32 mouse cellular contexts compared by ENCODE assay signal in the genomic region with DNA sequence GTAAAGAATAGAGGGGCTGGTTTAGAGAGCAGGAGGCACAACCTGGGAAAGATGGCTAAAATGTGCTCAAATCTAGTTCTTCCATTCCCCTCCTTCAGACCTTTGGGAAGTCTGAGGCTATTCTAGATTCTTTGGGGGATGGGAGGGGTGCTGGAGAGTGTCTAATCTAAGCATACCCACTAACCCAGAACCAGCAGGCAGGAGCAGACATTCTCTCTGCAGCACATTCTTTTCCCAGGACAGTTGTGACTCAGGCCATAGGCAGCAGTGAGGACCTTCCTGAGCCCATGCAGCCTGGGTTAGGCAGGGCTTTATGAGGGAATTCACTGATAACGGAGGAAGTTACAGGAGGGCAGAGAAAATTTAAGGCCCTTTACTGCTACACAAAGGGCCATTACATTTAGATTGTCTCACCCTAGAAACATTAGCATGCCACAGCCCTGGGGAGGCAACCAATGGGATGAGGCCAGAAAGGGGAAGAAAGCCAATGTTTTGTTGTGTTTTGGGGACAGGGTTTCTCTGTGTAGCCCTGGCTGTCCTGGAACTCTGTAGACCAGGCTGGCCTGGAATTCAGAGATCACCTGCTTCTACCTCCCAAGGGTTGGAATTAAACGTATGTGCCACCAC. TPM values are rescaled to one million over a fixed set of nuclear protein-coding genes. Genes with fewer than 3 reads are reported as not detected.
DNase-seq lines count a peak whose midpoint lies in the region; ATAC-seq and TF ChIP-seq lines count a peak whose summit lies in the region.
"Had no signal": no experiment of that assay in that cellular context is flagged by ENCODE, and none has a peak within 500 bp of the region (broad histone marks: within the 10 kb centered on the region; RNA-seq: fewer than 3 reads in every experiment).

No protein-coding gene starts in this region.

- peak overlapping the region; percentile 22; the same call in 1 of the 2 replicates for H3K27ac ChIP-seq in heart, embryonic 10.5 days
- H3K27ac ChIP-seq in kidney, embryonic 15.5 days = peak overlapping the region; percentile 51; the same call in 1 of the 2 replicates
- peak overlapping the region; percentile 61 for H3K27ac ChIP-seq in embryonic fibroblast, embryonic 13.5 days (ENCODE audit: insufficient read depth, low read length)
- H3K27ac ChIP-seq: embryonic facial prominence, embryonic 12.5 days; gastrocnemius, adult 2 months; left cerebral cortex, adult 2 months; liver, embryonic 13.5 days; midbrain, embryonic 13.5 days; neural tube, embryonic 12.5 days had no signal

- peaks cover 29% of the 10 kb centered on the region for H3K36me3 ChIP-seq in heart, embryonic 10.5 days
- H3K36me3 ChIP-seq in kidney, embryonic 15.5 days = peaks cover 32% of the 10 kb centered on the region

- H3K9me3 ChIP-seq in heart, embryonic 10.5 days = no peaks in the 10 kb centered on the region
- H3K9me3 ChIP-seq in kidney, embryonic 15.5 days (replicated peaks) = no peaks in the 10 kb centered on the region
- H3K9me3 ChIP-seq: embryonic facial prominence, embryonic 12.5 days; liver, embryonic 13.5 days; megakaryocyte, embryonic 14.5 days; midbrain, embryonic 13.5 days; neural tube, embryonic 12.5 days had no signal

- no peak for ATAC-seq in kidney, embryonic 15.5 days (replicated peaks; ENCODE audit: low FRiP score)
- ATAC-seq: forebrain, embryonic 14.5 days; hindbrain, embryonic 16.5 days; intestine, embryonic 16.5 days; midbrain, embryonic 13.5 days had no signal

- no peak overlapping the region for H3K9ac ChIP-seq in kidney, embryonic 15.5 days
- H3K9ac ChIP-seq: embryonic facial prominence, embryonic 12.5 days; liver, embryonic 13.5 days; lung, embryonic 14.5 days; midbrain, embryonic 13.5 days; neural tube, embryonic 12.5 days had no signal

- WGBS in heart, embryonic 10.5 days = 42% methylated on average over 2 of the region's 2 CpGs
- WGBS in kidney, embryonic 15.5 days = 58% methylated on average over 2 of the region's 2 CpGs
- 82% methylated on average over 2 of the region's 2 CpGs for WGBS in lung, adult 2 months

- TF ChIP-seq POLR2A in embryonic fibroblast, embryonic 13.5 days (IDR thresholded peaks at IDR 0.05; ENCODE audit: low read depth, low read length) = no peak
- no peak for TF ChIP-seq POLR2A in lung, adult 2 months (IDR thresholded peaks at IDR 0.05; ENCODE audit: borderline replicate concordance, extremely low read depth, low read depth, low read length)

- peaks cover 45% of the 10 kb centered on the region for H3K4me1 ChIP-seq in heart, embryonic 10.5 days
- peaks cover 45% of the 10 kb centered on the region for H3K4me1 ChIP-seq in kidney, embryonic 15.5 days
- peaks cover 13% of the 10 kb centered on the region for H3K4me1 ChIP-seq in embryonic fibroblast, embryonic 13.5 days (ENCODE audit: control insufficient read depth, insufficient read depth, low read length)
- peaks cover 3% of the 10 kb centered on the region; the same call in 1 of the 2 replicates for H3K4me1 ChIP-seq in lung, adult 2 months (ENCODE audit: control insufficient read depth, insufficient read depth, low read length)

- peaks cover 1% of the 10 kb centered on the region; the same call in 1 of the 2 replicates for H3K27me3 ChIP-seq in heart, embryonic 10.5 days (ENCODE audit: insufficient read depth, poor library complexity, severe bottlenecking)
- H3K27me3 ChIP-seq in kidney, embryonic 15.5 days = no peaks in the 10 kb centered on the region
- H3K27me3 ChIP-seq: embryonic facial prominence, embryonic 12.5 days; liver, embryonic 13.5 days; midbrain, embryonic 13.5 days; neural tube, embryonic 12.5 days had no signal

- no peak for TF ChIP-seq CTCF in embryonic fibroblast, embryonic 13.5 days (IDR thresholded peaks at IDR 0.05; ENCODE audit: borderline replicate concordance, insufficient read depth, low read length)
- no peak for TF ChIP-seq CTCF in lung, adult 2 months (IDR thresholded peaks at IDR 0.05; ENCODE audit: insufficient read depth, low read length)

- no peak for DNase-seq in heart, embryonic 10.5 days (ENCODE audit: low spot score)
- DNase-seq in heart, adult 11 months = no peak
- no peak for DNase-seq in kidney, postnatal 14 days
- DNase-seq in NIH3T3 (ENCODE audit: low read depth) = peak; percentile 22
- DNase-seq in ovary, adult 18-20 months (ENCODE audit: low spot score) = no peak
- no peak for DNase-seq in lung, adult 2 months
- DNase-seq: cerebellum, adult 18-20 months; cerebellum, postnatal 14 days; gastrocnemius, adult 2 months; kidney, postnatal 4 days; layer of hippocampus, adult 9-11 months; liver, embryonic 13.5 days; lung, embryonic 14.5 days; lung, postnatal 36 days; retina, postnatal 1 day; right cerebral cortex, postnatal 25 days had no signal

- H3K4me2 ChIP-seq in kidney, embryonic 15.5 days = no peak overlapping the region
- H3K4me2 ChIP-seq: embryonic facial prominence, embryonic 12.5 days; lung, embryonic 14.5 days; midbrain, embryonic 13.5 days; neural tube, embryonic 12.5 days had no signal

- peak overlapping the region; percentile 8; the same call in 1 of the 2 replicates for H3K4me3 ChIP-seq in heart, embryonic 10.5 days
- no peak overlapping the region for H3K4me3 ChIP-seq in kidney, embryonic 15.5 days (replicated peaks)
- no peak overlapping the region for H3K4me3 ChIP-seq in embryonic fibroblast, embryonic 13.5 days (ENCODE audit: insufficient read depth, low read length)
- no peak overlapping the region for H3K4me3 ChIP-seq in lung, adult 2 months (replicated peaks; ENCODE audit: extremely low read depth, low read depth, low read length)
- H3K4me3 ChIP-seq: embryonic facial prominence, embryonic 12.5 days; erythroblast, embryonic 14.5 days; gastrocnemius, adult 2 months; left cerebral cortex, adult 2 months; liver, embryonic 13.5 days; midbrain, embryonic 13.5 days; neural tube, embryonic 12.5 days had no signal

RNA-seq across cellular contexts. Expression of a gene that starts 2.9 kb away (rescaled TPM):
- 8.6 and 27.2 TPM in 2 replicates for polyA plus RNA-seq in heart, embryonic 10.5 days (2016; fragmentation: Nextera tagmentation; extraction: Ambion mirVana)
- polyA plus RNA-seq in kidney, embryonic 15.5 days (2015; fragmentation: Nextera tagmentation; extraction: Ambion mirVana) = 24.0 and 24.3 TPM in 2 replicates
- polyA plus RNA-seq in embryonic fibroblast, embryonic 13.5 days (2011; ENCODE audit: insufficient read length, low read depth, missing spikeins) = not detected in 2 replicates
- polyA plus RNA-seq in lung, adult 2 months (2012; rRNA removed) = 1.8 and 22.2 TPM in 2 replicates
- polyA plus RNA-seq: forebrain, embryonic 14.5 days; frontal cortex, adult 2 months; gonadal fat pad, adult 2 months; hindbrain, embryonic 16.5 days; midbrain, embryonic 13.5 days; testis, adult 2 months had no signal

RNA-seq across cellular contexts. Expression of a gene that starts 26.1 kb away (rescaled TPM):
- polyA plus RNA-seq in heart, embryonic 10.5 days (2016; fragmentation: Nextera tagmentation; extraction: Ambion mirVana) = 62.9 and 72.4 TPM in 2 replicates
- 60.8 and 61.4 TPM in 2 replicates for polyA plus RNA-seq in kidney, embryonic 15.5 days (2015; fragmentation: Nextera tagmentation; extraction: Ambion mirVana)
- polyA plus RNA-seq in embryonic fibroblast, embryonic 13.5 days (2011; ENCODE audit: insufficient read length, low read depth, missing spikeins) = 192 and 194 TPM in 2 replicates
- 20.0 and 28.7 TPM in 2 replicates for polyA plus RNA-seq in lung, adult 2 months (2012; rRNA removed)

RNA-seq across cellular contexts. Expression of a gene that starts 27.5 kb away (rescaled TPM):
- polyA plus RNA-seq in heart, embryonic 10.5 days (2016; fragmentation: Nextera tagmentation; extraction: Ambion mirVana) = 6.9 and 7.7 TPM in 2 replicates
- 5.8 and 6.0 TPM in 2 replicates for polyA plus RNA-seq in kidney, embryonic 15.5 days (2015; fragmentation: Nextera tagmentation; extraction: Ambion mirVana)
- polyA plus RNA-seq in embryonic fibroblast, embryonic 13.5 days (2011; ENCODE audit: insufficient read length, low read depth, missing spikeins) = 7.8 and 8.5 TPM in 2 replicates
- 2.4 and 4.9 TPM in 2 replicates for polyA plus RNA-seq in lung, adult 2 months (2012; rRNA removed)

RNA-seq across cellular contexts. Expression of a gene that starts 33.2 kb away (rescaled TPM):
- polyA plus RNA-seq in heart, embryonic 10.5 days (2016; fragmentation: Nextera tagmentation; extraction: Ambion mirVana) = not detected in 2 replicates
- polyA plus RNA-seq in kidney, embryonic 15.5 days (2015; fragmentation: Nextera tagmentation; extraction: Ambion mirVana) = 71.2 and 75.0 TPM in 2 replicates
- polyA plus RNA-seq in embryonic fibroblast, embryonic 13.5 days (2011; ENCODE audit: insufficient read length, low read depth, missing spikeins) = not detected in 2 replicates
- 0.07 TPM in 1 of 2 replicates, not detected in the other for polyA plus RNA-seq in lung, adult 2 months (2012; rRNA removed)
- polyA plus RNA-seq: erythroblast, embryonic 14.5 days; heart, embryonic 14.5 days; liver, embryonic 13.5 days; lung, embryonic 14.5 days; spleen, adult 2 months had no signal

RNA-seq across cellular contexts. Expression of a gene that starts 35.4 kb away (rescaled TPM):
- polyA plus RNA-seq in heart, embryonic 10.5 days (2016; fragmentation: Nextera tagmentation; extraction: Ambion mirVana) = 8.1 and 15.5 TPM in 2 replicates
- polyA plus RNA-seq in kidney, embryonic 15.5 days (2015; fragmentation: Nextera tagmentation; extraction: Ambion mirVana) = 10.8 and 10.9 TPM in 2 replicates
- polyA plus RNA-seq in embryonic fibroblast, embryonic 13.5 days (2011; ENCODE audit: insufficient read length, low read depth, missing spikeins) = 15.1 and 18.5 TPM in 2 replicates
- polyA plus RNA-seq in lung, adult 2 months (2012; rRNA removed) = 12.0 and 12.5 TPM in 2 replicates
